Mouse (Mus musculus): ENCODE results near the gene Gtf2a1l. TPM values are rescaled to one million over a fixed set of nuclear protein-coding genes. Genes with fewer than 3 reads are reported as not detected.

Gtf2a1l gene
- total and polyA plus RNA-seq, 3 experiments, result 0.08 TPM; not detected in 2

DNA sequence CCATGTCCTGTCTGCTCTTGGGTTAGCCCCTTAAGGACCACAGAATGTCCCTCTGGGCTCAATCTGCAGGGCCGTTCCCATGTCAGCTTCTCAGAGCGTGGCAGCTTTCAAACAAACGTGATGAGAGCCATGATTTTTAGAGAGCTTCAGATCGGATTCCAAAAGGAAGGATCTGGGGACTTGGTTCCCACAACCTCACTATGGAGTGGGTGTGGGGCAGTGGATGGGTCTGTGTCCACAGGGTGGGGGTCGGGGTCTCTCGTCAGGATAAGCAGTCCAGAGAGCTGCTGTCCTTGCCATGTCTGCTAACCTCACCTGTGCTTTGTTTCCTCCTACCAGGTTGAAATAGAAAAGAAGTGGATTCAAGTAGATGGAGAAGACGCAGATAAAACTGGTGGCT, 23.6 kb upstream of the Gtf2a1l start:
- Histone ChIP-seq H3K79me2 (replicated peaks; ENCODE audit: control insufficient read depth, extremely low read depth, insufficient read depth, poor library complexity, severe bottlenecking) (no peaks in the 10 kb centered on the region), H3K36me3 (replicated peaks in 1 of 2; ENCODE audit: control insufficient read depth in 1 of 2, insufficient read depth in 1 of 2, low read length in 1 of 2) (peaks cover 0 to 20% of the 10 kb centered on the region in 2 experiments), H3K9ac (ENCODE audit: insufficient read depth, low read depth) (no peak overlapping the region), H3K4me2 (ENCODE audit: insufficient read depth, low read depth, poor library complexity, severe bottlenecking) (no peak overlapping the region), H3K27me3 (replicated peaks) (no peaks in the 10 kb centered on the region), H3K4me3 (replicated peaks in 1 of 3; ENCODE audit: low read depth in 2 of 3, low read length in 2 of 3, poor library complexity in 1 of 3) (no peak overlapping the region), H3K27ac (ENCODE audit: insufficient read depth, low read depth) (no peak overlapping the region), H3K4me1 (ENCODE audit: control insufficient read depth in 1 of 2, insufficient read depth in 2 of 2) (peaks cover 5 to 20% of the 10 kb centered on the region in 2 experiments), H3K9me3 (replicated peaks; ENCODE audit: low read length) (peaks cover 4% of the 10 kb centered on the region)
- DNase-seq (ENCODE audit: extremely low read depth), result no peak
- dilution Hi-C loops (cut with MboI; ENCODE audit: extremely low pct_ligation_motif_present, extremely low pct_unique_long_range_greater_than_20kb, low sequenced_read_pairs), result no loop called here
- TF ChIP-seq PAX5 (IDR thresholded peaks at IDR 0.05; ENCODE audit: low read length) (no peak), POLR2A (IDR thresholded peaks at IDR 0.05; ENCODE audit: low read depth, low read length) (no peak)
- in situ Hi-C loops (cut with MboI; ENCODE audit: low pct_ligation_motif_present, low pct_unique_long_range_greater_than_20kb, low sequenced_read_pairs), result loop anchor here (25.0 kb wide), 1 partner anchor 383 kb away; no protein-coding TSS in a partner anchor

DNA sequence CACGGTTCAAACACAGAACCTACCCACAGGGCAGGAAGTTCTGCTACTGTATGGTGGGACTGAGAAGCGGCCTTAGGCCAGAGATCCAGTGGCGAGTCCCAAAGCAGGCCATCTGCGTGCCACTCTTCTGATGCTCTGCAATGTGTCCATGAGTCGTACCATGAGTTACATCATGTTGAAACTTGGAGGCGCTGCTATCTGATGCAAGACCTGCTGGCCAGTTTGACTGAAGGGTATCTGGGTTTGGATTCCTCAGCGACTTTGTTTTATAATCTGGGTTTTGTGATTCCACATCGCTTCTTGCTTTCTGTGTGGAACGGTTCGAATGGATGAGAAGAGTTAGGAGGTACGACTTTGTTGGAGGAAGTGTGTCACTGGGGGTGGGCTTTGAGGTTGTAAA, 23.2 kb upstream of the Gtf2a1l start:
- dilution Hi-C loops (cut with MboI; ENCODE audit: extremely low pct_ligation_motif_present, extremely low pct_unique_long_range_greater_than_20kb, low sequenced_read_pairs), result no loop called here
- Histone ChIP-seq H3K27ac (ENCODE audit: insufficient read depth, low read depth) (no peak overlapping the region), H3K9ac (ENCODE audit: insufficient read depth, low read depth) (no peak overlapping the region), H3K27me3 (replicated peaks) (no peaks in the 10 kb centered on the region), H3K4me2 (ENCODE audit: insufficient read depth, low read depth, poor library complexity, severe bottlenecking) (no peak overlapping the region), H3K36me3 (replicated peaks in 1 of 2; ENCODE audit: control insufficient read depth in 1 of 2, insufficient read depth in 1 of 2, low read length in 1 of 2) (peaks cover 0 to 18% of the 10 kb centered on the region in 2 experiments), H3K9me3 (replicated peaks; ENCODE audit: low read length) (peaks cover 4% of the 10 kb centered on the region), H3K79me2 (replicated peaks; ENCODE audit: control insufficient read depth, extremely low read depth, insufficient read depth, poor library complexity, severe bottlenecking) (no peaks in the 10 kb centered on the region), H3K4me1 (ENCODE audit: control insufficient read depth in 1 of 2, insufficient read depth in 2 of 2) (peaks cover 5 to 19% of the 10 kb centered on the region in 2 experiments), H3K4me3 (replicated peaks in 1 of 3; ENCODE audit: low read depth in 2 of 3, low read length in 2 of 3, poor library complexity in 1 of 3) (no peak overlapping the region)
- DNase-seq (ENCODE audit: extremely low read depth), result peak; percentile 42
- in situ Hi-C loops (cut with MboI; ENCODE audit: low pct_ligation_motif_present, low pct_unique_long_range_greater_than_20kb, low sequenced_read_pairs), result loop anchor here (25.0 kb wide), 1 partner anchor 383 kb away; no protein-coding TSS in a partner anchor
- no peak for TF ChIP-seq MYC (IDR thresholded peaks at IDR 0.05; ENCODE audit: low read depth, low read length)
- TF ChIP-seq ZNF384 (IDR thresholded peaks at IDR 0.05; ENCODE audit: low read depth, low read length), result no peak
- 0 out of 2 replicates have a peak, but pooled peaks have one; percentile 27 for TF ChIP-seq IRF4 (IDR thresholded peaks at IDR 0.05; ENCODE audit: low read depth, low read length)
- no peak for TF ChIP-seq GABPA (IDR thresholded peaks at IDR 0.05; ENCODE audit: insufficient replicate concordance, low read depth, low read length)

DNA sequence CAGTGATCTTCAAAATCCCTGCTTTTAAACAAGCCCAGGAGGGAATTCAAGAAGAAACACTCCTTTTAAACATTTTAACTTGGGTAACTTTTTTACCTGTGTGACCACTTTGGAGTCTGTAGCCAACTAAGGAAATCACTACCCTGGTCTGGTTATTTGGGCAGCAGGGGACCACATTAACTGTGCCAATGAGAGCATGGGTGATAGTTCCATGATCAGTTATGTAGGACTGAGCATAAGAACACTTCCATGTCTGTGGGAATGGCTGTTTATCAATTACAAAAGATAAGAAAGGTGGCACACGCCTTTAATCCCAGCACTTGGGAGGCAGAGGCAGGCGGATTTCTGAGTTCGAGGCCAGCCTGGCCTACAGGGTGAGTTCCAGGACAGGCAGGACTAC, 21.3 kb upstream of the Gtf2a1l start:
- Histone ChIP-seq H3K9me3 (replicated peaks; ENCODE audit: low read length) (peaks cover 4% of the 10 kb centered on the region), H3K4me1 (ENCODE audit: control insufficient read depth in 1 of 2, insufficient read depth in 2 of 2) (peaks cover 5 to 16% of the 10 kb centered on the region in 2 experiments), H3K36me3 (replicated peaks in 1 of 2; ENCODE audit: control insufficient read depth in 1 of 2, insufficient read depth in 1 of 2, low read length in 1 of 2) (peaks cover 0 to 12% of the 10 kb centered on the region in 2 experiments), H3K27ac (ENCODE audit: insufficient read depth, low read depth) (no peak overlapping the region), H3K4me2 (ENCODE audit: insufficient read depth, low read depth, poor library complexity, severe bottlenecking) (no peak overlapping the region), H3K27me3 (replicated peaks) (no peaks in the 10 kb centered on the region), H3K9ac (ENCODE audit: insufficient read depth, low read depth) (no peak overlapping the region), H3K79me2 (replicated peaks; ENCODE audit: control insufficient read depth, extremely low read depth, insufficient read depth, poor library complexity, severe bottlenecking) (no peaks in the 10 kb centered on the region), H3K4me3 (replicated peaks in 1 of 3; ENCODE audit: low read depth in 2 of 3, low read length in 2 of 3, poor library complexity in 1 of 3) (no peak overlapping the region)
- in situ Hi-C loops (cut with MboI; ENCODE audit: low pct_ligation_motif_present, low pct_unique_long_range_greater_than_20kb, low sequenced_read_pairs) (loop anchor here (25.0 kb wide), 1 partner anchor 385 kb away; no protein-coding TSS in a partner anchor), dilution Hi-C loops (cut with MboI; ENCODE audit: extremely low pct_ligation_motif_present, extremely low pct_unique_long_range_greater_than_20kb, low sequenced_read_pairs) (no loop called here)
- TF ChIP-seq ZNF384 (IDR thresholded peaks at IDR 0.05; ENCODE audit: low read depth, low read length) (no peak), MAZ (IDR thresholded peaks at IDR 0.05; ENCODE audit: low read depth, low read length) (no peak), KAT2A (IDR thresholded peaks at IDR 0.05; ENCODE audit: insufficient replicate concordance, low read length) (no peak), ETS1 (conservative IDR thresholded peaks at IDR 0.05; ENCODE audit: low read depth, low read length) (no peak), USF1 (IDR thresholded peaks at IDR 0.05; ENCODE audit: low read depth, low read length) (no peak), CTCF (conservative IDR thresholded peaks at IDR 0.05 in 1 of 2, IDR thresholded peaks at IDR 0.05 in 1 of 2; ENCODE audit: low read depth in 2 of 2, low read length in 2 of 2) (no peak), RCOR1 (conservative IDR thresholded peaks at IDR 0.05; ENCODE audit: low read depth, low read length) (no peak), TBP (conservative IDR thresholded peaks at IDR 0.05; ENCODE audit: low read depth, low read length) (no peak), ZKSCAN1 (IDR thresholded peaks at IDR 0.05; ENCODE audit: borderline replicate concordance, low read depth, low read length) (no peak), TCF12 (IDR thresholded peaks at IDR 0.05; ENCODE audit: low read depth, low read length) (no peak), NRF1 (IDR thresholded peaks at IDR 0.05; ENCODE audit: low read depth, low read length) (no peak), POLR2A (IDR thresholded peaks at IDR 0.05; ENCODE audit: low read depth, low read length) (no peak), MXI1 (IDR thresholded peaks at IDR 0.05; ENCODE audit: low read depth, low read length) (no peak), MEF2A (IDR thresholded peaks at IDR 0.05; ENCODE audit: borderline replicate concordance, low read depth, low read length) (no peak), POLR2AphosphoS2 (IDR thresholded peaks at IDR 0.05; ENCODE audit: low read depth, low read length) (no peak), PAX5 (IDR thresholded peaks at IDR 0.05; ENCODE audit: low read length) (no peak), SMC3 (IDR thresholded peaks at IDR 0.05; ENCODE audit: low read depth, low read length) (no peak)
- no peak for DNase-seq (ENCODE audit: extremely low read depth)
